Mouse (Mus musculus): ENCODE measurements around the gene Praf2.

The Praf2 gene

DNA sequence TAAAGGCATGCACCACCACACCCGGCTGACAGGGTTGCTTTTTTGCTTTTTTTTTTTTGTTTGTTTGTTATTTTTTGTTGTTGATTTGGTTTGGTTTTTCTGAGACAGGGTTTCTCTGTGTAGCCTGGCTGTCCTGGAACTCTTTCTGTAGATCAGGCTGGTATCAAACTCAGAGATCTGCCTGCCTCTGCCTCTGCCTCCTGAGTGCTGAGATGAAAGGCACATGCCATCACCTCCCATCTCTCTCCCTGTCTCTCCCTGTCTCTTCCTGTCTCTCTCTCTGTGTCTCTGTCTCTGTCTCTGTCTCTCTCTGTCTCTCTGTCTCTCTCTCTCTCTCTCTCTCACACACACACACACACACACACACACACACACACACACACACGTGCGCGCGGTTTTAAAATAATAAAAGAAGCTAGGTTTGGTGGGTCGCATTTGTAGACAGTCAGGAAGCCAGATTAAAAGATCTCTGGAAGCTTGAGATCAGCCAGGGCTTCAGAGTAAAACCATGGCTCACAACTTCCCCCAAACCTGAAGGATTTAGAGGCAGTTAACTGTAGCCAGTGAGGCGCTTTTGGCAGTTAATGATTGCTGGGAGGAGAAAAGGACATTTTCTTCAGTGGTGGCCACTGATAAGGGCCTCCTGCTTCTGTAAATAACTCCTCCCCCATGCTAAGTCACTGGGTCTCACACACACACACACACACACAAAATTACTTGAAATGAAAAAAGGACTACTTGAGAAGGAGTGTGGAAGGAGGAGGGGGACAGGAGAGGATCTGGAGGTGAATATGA is 50.4 kb downstream of the Praf2 start:
- in situ Hi-C loops (cut with MseI, MboI): no loop called here

DNA sequence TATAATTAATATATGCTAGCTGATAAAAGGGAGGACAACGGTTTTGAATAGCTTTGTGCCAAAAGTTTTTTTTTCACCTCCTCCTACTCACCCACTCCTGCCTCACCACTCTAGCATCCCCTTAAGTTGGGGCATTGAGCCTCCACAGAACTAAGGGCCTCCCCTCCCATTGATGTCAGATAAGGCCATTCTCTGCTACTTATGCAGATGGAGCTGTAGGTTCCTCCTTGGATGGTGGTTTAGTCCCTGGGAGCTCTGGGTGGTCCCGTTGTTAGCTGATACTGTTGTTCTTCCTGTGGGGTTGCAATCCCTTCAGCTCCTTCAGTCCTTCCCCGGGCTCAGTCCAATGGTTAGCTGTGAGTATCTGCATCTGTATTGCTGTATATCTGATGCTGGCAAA is 51.1 kb downstream of the Praf2 start:
- in situ Hi-C loops (cut with MseI, MboI): no loop called here
